Mouse (Mus musculus) midbrain, embryonic 13.5 days (tissue): ENCODE results near the gene Ikzf4. TPM values are rescaled to one million over a fixed set of nuclear protein-coding genes. Genes with fewer than 3 reads are reported as not detected.

Source experiments
- ATAC-seq: fragments of 200-750 bp; cut with Nextera tagmentation; 2 replicates; pipeline ENCODE4 v1.8.0; 2017; ENCODE audit warnings: mild to moderate bottlenecking, moderate TSS enrichment, moderate library complexity
- H3K27ac ChIP-seq: fragments of 300-500 bp; sonication (generic); 2 replicates; pipeline ENCODE4 v1.5.1; 2015; ENCODE audit warnings: inconsistent platforms, mild to moderate bottlenecking, moderate library complexity
- H3K27me3 ChIP-seq: fragments of 300-500 bp; sonication (generic); 2 replicates; pipeline ENCODE4 v1.6.1; 2015; ENCODE audit warnings: mild to moderate bottlenecking, inconsistent platforms
- H3K36me3 ChIP-seq: fragments of 300-500 bp; sonication (generic); 2 replicates; pipeline ENCODE4 v1.6.1; 2015; ENCODE audit warnings: mild to moderate bottlenecking, inconsistent platforms
- H3K4me1 ChIP-seq: fragments of 300-500 bp; sonication (generic); replicated peaks from 2 replicates; pipeline ENCODE4 v1.6.1; 2015; ENCODE audit warnings: inconsistent platforms
- H3K4me2 ChIP-seq: fragments of 300-500 bp; sonication (generic); replicated peaks from 2 replicates; pipeline ENCODE4 v1.6.1; 2015; ENCODE audit warnings: moderate library complexity, mild to moderate bottlenecking, inconsistent platforms
- H3K4me3 ChIP-seq: fragments of 300-500 bp; sonication (generic); replicated peaks from 2 replicates; pipeline ENCODE4 v1.5.1; 2015; ENCODE audit warnings: mild to moderate bottlenecking, inconsistent platforms
- H3K9ac ChIP-seq: fragments of 300-500 bp; sonication (generic); replicated peaks from 2 replicates; pipeline ENCODE4 v1.6.1; 2015; ENCODE audit warnings: mild to moderate bottlenecking, inconsistent platforms
- H3K9me3 ChIP-seq: fragments of 300-500 bp; sonication (generic); 2 replicates; pipeline ENCODE4 v1.6.1; 2016; ENCODE audit warnings: mild to moderate bottlenecking, inconsistent platforms
- WGBS: fragments of 180-500 bp; shearing (Covaris S2); methylation state at CpG from one replicate; pipeline ENCODE4 v1.1.7; 2015; 5-methylcytosine and 5-hydroxymethylcytosine counted together
- polyA plus RNA-seq: library from polyadenylated mRNA; unstranded; fragments of >200 nt; fragmentation: Nextera tagmentation; extraction: Ambion mirVana; gene quantifications from 2 replicates; pipeline ENCODE4 v1.2.1, GENCODE M21; 2015

The Ikzf4 gene
- polyA plus RNA-seq, 1 experiment from 2014 or later: 16.5 TPM

DNA sequence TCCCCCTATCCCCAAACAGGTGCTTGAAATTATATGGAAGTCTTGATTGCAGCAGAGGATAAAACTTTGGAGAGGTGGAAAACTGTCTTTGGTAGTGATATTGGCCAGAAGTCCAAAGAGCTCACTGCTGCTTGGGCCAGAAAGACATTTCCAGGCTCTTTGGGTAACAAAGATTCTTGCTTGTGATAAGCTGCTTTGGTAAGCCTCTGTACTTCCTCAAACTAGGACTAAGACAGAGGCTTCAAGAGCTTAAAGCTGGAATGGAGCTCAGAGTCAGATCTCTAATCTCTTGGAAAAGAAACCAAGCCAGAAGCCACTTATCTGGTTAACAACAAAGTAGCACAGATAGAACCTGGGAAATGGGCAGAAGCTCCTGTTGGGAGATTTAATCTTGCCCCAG lies 16.7 kb upstream of the Ikzf4 start:
- H3K9me3 ChIP-seq: no peaks in the 10 kb centered on the region
- no peak overlapping the region for H3K9ac ChIP-seq
- H3K4me1 ChIP-seq: no peaks in the 10 kb centered on the region
- no peak overlapping the region for H3K27ac ChIP-seq
- H3K4me3 ChIP-seq: no peak overlapping the region
- H3K27me3 ChIP-seq: no peaks in the 10 kb centered on the region
- ATAC-seq: no peak
- no peak overlapping the region for H3K4me2 ChIP-seq
- no peaks in the 10 kb centered on the region for H3K36me3 ChIP-seq

DNA sequence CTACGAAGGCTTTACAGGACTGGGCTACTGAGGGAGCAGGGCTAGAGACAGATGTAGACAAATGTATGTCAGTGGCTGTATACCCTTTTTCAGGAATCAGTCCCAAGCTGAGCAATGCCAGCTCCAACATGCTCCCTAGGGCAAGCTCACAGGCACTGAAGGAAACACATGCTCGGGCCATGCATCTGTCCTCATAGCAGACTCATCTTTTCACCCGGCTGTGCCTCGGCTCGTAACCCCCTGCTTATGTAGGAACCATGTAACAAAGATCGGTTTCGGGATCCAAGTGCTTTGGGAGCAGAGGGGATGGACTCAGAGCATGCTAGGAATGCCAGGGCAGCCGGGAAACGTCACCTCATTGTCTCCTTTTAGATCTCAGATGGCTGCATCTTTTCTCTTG lies 13.7 kb upstream of the Ikzf4 start:
- no peak overlapping the region for H3K9ac ChIP-seq
- H3K4me1 ChIP-seq: no peaks in the 10 kb centered on the region
- no peak for ATAC-seq
- no peaks in the 10 kb centered on the region for H3K9me3 ChIP-seq
- no peak overlapping the region for H3K27ac ChIP-seq
- H3K4me3 ChIP-seq: no peak overlapping the region
- H3K27me3 ChIP-seq: no peaks in the 10 kb centered on the region
- no peak overlapping the region for H3K4me2 ChIP-seq
- WGBS: 62% methylated on average over 9 of the region's 9 CpGs
- H3K36me3 ChIP-seq: no peaks in the 10 kb centered on the region

DNA sequence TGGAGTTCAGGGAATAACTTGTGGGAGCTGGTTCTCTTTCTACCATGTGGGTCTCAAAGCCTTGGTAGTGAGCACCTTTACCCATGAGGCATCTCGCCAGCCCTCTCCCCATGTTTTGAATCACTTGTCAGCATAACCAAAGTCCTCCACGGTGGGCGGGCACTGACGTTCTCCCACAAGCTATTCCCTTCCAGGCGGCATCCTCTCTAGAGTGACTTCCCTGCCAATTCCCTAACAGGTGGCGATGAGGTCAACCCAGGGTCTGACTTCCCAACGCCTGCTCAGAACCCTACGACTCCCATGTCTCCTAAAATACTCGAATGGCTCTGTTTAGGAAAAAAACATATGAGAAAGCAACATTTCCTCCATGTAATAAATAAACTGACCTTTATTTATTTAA lies 12.1 kb upstream of the Ikzf4 start:
- no peak for ATAC-seq
- H3K4me1 ChIP-seq: no peaks in the 10 kb centered on the region
- H3K27me3 ChIP-seq: no peaks in the 10 kb centered on the region
- H3K27ac ChIP-seq: no peak overlapping the region
- H3K4me2 ChIP-seq: no peak overlapping the region
- H3K36me3 ChIP-seq: no peaks in the 10 kb centered on the region
- WGBS: 67% methylated on average over 9 of the region's 9 CpGs
- H3K9me3 ChIP-seq: no peaks in the 10 kb centered on the region
- no peak overlapping the region for H3K9ac ChIP-seq
- H3K4me3 ChIP-seq: no peak overlapping the region

DNA sequence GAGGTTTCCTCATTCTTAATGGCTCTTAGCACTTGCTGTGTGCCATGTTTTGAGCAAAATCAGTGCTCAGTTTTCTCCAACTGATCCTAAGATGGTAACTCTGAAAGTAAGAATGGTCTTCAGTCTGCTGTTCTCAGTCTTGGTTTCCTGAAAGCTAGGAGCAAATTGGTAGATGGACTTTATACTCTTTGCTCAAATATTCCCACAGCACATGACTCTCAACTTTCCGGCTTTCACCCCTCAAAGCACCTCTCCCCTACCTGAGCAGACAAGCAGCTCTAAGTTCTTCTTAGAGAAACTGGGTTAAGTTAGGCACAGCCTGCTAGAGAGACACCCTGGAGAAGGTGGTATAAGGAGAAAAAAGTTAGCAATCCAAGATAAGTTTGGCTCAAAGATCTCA lies 10.9 kb upstream of the Ikzf4 start:
- Histone ChIP-seq H3K4me2 (no peak overlapping the region), H3K36me3 (no peaks in the 10 kb centered on the region), H3K9ac (no peak overlapping the region), H3K27me3 (no peaks in the 10 kb centered on the region), H3K4me1 (no peaks in the 10 kb centered on the region), H3K9me3 (no peaks in the 10 kb centered on the region), H3K27ac (no peak overlapping the region), H3K4me3 (no peak overlapping the region)
- WGBS: 89% methylated on average over 1 of the region's 1 CpGs
- no peak for ATAC-seq

DNA sequence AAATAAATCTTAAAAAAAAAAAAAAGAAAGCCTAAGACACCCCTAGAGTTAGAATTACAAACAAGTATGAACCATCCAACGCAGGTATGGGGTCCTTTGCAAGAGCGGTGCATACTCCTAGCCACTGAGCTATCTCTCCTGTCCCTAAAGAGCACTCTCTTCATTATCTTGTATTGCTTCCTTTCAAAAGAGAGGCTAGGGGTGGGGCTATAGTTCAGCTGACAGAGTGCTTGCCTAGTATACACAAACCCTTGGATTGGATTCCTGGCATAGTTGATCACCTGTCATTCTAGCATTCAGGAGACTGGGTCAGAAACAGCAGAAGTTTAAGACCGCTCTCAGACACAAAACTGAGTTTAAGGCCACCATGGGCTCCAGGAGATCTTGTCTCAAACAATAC lies 9.5 kb upstream of the Ikzf4 start:
- no peak overlapping the region for H3K9ac ChIP-seq
- 89% methylated on average over 3 of the region's 3 CpGs for WGBS
- no peaks in the 10 kb centered on the region for H3K36me3 ChIP-seq
- H3K4me1 ChIP-seq: no peaks in the 10 kb centered on the region
- H3K4me2 ChIP-seq: no peak overlapping the region
- no peak overlapping the region for H3K27ac ChIP-seq
- H3K9me3 ChIP-seq: no peaks in the 10 kb centered on the region
- no peak for ATAC-seq
- no peak overlapping the region for H3K4me3 ChIP-seq
- H3K27me3 ChIP-seq: no peaks in the 10 kb centered on the region

DNA sequence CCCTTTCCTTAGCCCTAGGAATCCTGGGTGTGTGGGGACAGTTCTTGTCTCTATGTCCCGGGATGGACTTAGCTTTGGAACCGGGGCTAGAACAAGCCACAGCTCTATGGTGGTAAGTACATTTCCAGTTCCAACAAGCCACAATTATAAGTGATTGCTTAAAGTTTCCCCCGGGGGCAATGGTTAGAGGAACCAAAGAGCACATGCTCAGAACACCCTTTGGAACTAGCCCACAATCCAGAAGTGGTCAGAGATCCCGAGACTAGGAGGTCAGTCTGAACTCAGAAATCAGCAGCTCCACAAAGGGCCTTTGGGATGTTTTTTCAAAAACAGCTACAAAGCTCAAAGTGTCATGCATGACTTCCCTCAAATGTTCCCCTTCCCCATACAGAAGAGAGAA lies 8.1 kb upstream of the Ikzf4 start:
- H3K4me2 ChIP-seq: no peak overlapping the region
- no peak overlapping the region for H3K4me3 ChIP-seq
- H3K9me3 ChIP-seq: no peaks in the 10 kb centered on the region
- H3K27ac ChIP-seq: no peak overlapping the region
- ATAC-seq: no peak
- no peak overlapping the region for H3K9ac ChIP-seq
- no peaks in the 10 kb centered on the region for H3K4me1 ChIP-seq
- 72% methylated on average over 4 of the region's 4 CpGs for WGBS
- H3K27me3 ChIP-seq: no peaks in the 10 kb centered on the region
- no peaks in the 10 kb centered on the region for H3K36me3 ChIP-seq

DNA sequence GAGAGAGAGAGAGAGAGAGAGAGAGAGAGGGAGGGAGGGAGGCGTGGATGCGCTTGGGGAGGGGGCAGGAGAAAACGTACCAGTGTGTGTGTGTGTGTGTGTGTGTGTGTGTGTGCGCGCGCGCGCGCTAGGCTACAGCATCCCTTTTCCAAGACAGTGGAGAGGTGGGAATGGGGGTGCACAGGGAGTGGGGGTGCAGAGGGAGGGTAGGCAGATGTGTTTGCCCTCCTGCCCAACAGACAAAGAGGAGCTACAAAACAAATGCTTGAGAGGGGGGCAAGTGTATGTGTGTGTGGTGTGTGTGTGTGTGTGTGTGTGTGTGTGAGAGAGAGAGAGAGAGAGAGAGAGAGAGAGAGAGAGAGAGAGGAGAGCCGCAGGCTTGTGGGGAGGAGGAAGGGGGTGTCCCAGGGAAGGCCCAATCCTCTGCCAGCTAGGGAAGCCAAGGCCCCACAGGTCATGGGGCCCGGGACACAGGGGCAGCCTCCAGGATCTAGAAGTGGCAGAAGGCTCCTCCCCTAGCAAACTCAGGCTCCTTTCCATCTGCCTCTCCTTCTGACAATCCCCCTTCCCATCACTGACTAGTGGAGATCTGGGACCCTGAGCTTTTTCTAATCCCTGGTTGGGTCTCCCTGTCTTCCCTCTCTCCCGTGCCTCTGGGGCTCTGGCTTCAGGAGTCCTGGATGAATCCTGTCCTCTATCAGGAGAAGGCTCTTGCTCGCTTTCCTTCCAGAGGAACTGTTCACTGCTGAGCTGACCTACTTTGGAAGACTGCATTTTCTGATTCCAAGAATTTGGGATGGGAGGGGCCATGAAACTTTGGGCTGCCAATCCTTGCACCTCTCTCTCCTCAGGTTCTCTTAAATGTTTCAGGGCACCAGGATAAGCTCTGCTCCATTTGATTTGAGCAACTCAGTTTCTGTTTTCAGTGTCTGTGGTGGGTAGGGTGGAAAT lies 623 bp upstream of the Ikzf4 start:
- H3K9me3 ChIP-seq: no peaks in the 10 kb centered on the region
- H3K9ac ChIP-seq: peak overlapping the region; percentile 64
- H3K27ac ChIP-seq: peak overlapping the region; percentile 89
- peak; percentile 85 for ATAC-seq
- peaks cover 13% of the 10 kb centered on the region for H3K36me3 ChIP-seq
- peaks cover 41% of the 10 kb centered on the region for H3K4me1 ChIP-seq
- H3K27me3 ChIP-seq: no peaks in the 10 kb centered on the region
- peak overlapping the region; percentile 68 for H3K4me2 ChIP-seq
- whole genome bisulfite sequencing: 14% methylated on average over 3 of the region's 13 CpGs
- peak overlapping the region; percentile 49 for H3K4me3 ChIP-seq

DNA sequence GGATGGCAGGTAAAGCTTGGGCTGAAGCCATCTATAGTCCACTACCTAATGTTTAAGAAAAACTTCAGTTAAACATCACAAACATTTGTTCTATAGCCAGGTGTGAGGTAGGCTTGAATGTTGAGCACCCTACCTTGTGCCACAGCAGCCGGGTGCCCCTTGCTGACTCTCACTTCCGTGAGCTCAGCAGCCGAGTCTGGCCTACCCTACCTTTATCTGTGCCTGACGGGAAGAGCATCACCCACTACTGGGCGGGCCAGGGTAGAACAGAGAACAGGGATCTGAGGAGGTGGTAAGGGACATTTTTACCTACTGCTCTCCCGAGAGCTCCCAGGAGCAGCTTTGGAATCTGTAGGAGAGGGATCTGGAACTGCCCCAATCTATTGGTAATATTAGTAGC lies 3.0 kb downstream of the Ikzf4 start:
- Histone ChIP-seq H3K4me2 (no peak overlapping the region), H3K4me3 (no peak overlapping the region), H3K4me1 (peaks cover 41% of the 10 kb centered on the region), H3K27ac (no peak overlapping the region), H3K27me3 (no peaks in the 10 kb centered on the region), H3K9me3 (no peaks in the 10 kb centered on the region), H3K9ac (no peak overlapping the region), H3K36me3 (peaks cover 43% of the 10 kb centered on the region)
- 89% methylated on average over 6 of the region's 6 CpGs for WGBS
- no peak for ATAC-seq

DNA sequence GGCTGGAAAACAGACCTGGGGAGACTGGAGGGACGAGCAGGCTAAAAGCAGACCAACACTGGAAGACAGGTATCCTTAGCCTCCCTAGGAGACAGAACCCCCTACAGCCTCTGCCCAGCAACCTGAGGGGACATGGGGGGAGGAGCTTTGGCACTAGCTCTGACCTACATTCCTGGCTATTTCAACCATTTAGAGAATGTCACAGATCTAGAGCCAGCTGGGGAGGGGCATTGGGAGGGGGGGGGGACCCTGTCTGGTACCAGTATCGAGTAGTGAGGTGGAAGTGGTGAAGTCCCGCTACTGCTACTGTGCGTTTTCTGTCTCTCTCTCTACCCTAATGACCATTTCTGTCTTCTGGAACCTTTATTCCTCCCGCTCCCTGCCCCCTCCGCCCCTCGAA lies 3.9 kb downstream of the Ikzf4 start:
- Histone ChIP-seq H3K9ac (no peak overlapping the region), H3K36me3 (peaks cover 43% of the 10 kb centered on the region), H3K4me1 (peaks cover 45% of the 10 kb centered on the region), H3K27ac (no peak overlapping the region), H3K4me3 (no peak overlapping the region), H3K27me3 (no peaks in the 10 kb centered on the region), H3K4me2 (no peak overlapping the region), H3K9me3 (no peaks in the 10 kb centered on the region)
- 87% methylated on average over 7 of the region's 7 CpGs for WGBS
- ATAC-seq: no peak

DNA sequence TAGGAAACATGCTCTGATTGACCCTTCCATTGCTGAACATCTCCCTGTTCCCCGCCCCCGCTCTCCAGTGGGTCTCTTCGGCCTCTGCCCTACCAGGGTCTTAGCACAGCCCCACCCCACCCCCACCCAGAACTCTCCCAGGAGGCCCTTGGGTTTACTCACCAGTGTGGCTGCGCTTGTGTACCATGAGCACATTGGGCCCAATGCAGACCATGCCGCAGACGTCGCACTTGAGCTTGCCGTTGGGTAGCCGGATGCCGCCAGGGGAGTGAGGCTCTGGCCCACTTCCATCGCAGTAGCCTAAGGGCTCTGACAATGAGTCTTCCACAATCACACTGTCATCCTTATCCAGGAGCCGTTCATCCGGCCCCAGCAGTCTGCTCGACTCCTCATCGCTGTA lies 4.9 kb downstream of the Ikzf4 start:
- H3K27me3 ChIP-seq: no peaks in the 10 kb centered on the region
- H3K36me3 ChIP-seq: peaks cover 51% of the 10 kb centered on the region
- H3K9me3 ChIP-seq: no peaks in the 10 kb centered on the region
- no peak overlapping the region for H3K27ac ChIP-seq
- H3K4me1 ChIP-seq: peaks cover 39% of the 10 kb centered on the region
- H3K9ac ChIP-seq: no peak overlapping the region
- no peak for ATAC-seq
- H3K4me3 ChIP-seq: no peak overlapping the region
- no peak overlapping the region for H3K4me2 ChIP-seq
- WGBS: 94% methylated on average over 15 of the region's 15 CpGs

DNA sequence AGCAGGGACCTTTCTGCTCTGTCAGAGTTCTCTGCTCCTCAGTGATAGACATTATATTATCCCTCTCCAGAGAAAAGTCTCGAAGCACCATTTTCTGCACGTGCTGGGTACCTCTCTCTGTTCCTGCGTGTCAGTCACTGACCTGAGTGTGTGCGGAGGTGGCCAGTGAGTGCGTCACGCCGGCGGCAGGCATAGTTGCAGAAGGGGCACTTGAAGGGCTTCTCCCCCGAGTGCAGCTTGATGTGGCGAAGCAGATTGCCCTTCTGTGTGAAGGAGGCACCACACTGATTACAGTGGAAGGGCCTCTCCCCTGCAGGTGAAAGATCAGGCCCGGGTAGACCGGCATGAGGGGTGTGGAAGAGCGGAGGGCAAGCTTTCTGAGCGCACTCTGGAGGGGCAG lies 5.8 kb downstream of the Ikzf4 start:
- H3K9ac ChIP-seq: no peak overlapping the region
- ATAC-seq: no peak
- WGBS: 93% methylated on average over 14 of the region's 14 CpGs
- H3K36me3 ChIP-seq: peaks cover 60% of the 10 kb centered on the region
- peaks cover 35% of the 10 kb centered on the region for H3K4me1 ChIP-seq
- no peaks in the 10 kb centered on the region for H3K9me3 ChIP-seq
- no peak overlapping the region for H3K4me3 ChIP-seq
- no peak overlapping the region for H3K27ac ChIP-seq
- no peak overlapping the region for H3K4me2 ChIP-seq
- H3K27me3 ChIP-seq: no peaks in the 10 kb centered on the region

DNA sequence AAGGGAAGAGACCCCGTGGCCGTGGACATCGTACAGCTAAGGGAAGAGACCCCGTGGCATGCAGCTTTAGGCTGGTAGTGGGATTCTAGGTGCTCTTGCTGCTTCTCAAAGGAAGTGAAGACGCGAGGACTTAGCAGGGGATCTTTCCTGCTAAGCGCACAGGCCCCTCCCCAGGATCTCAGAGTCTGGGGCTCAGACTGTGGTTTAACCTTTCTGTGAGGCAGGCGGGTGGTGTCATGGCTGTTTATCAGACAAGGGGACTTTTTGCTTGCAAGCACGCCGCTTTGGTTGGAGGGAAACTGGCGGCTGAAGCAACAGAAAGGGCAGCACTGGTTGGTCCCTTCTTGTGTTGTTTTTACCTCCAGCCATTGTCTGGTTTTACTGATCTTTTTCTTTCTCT lies 8.8 kb downstream of the Ikzf4 start:
- H3K27ac ChIP-seq: no peak overlapping the region
- H3K4me1 ChIP-seq: peaks cover 10% of the 10 kb centered on the region; the same call in 1 of the 2 replicates
- WGBS: 5% methylated on average over 11 of the region's 11 CpGs
- 0 out of 2 replicates have a peak, but pooled peaks have one; percentile 21 for ATAC-seq
- H3K9ac ChIP-seq: peak overlapping the region; percentile 17; the same call in 1 of the 2 replicates
- H3K27me3 ChIP-seq: no peaks in the 10 kb centered on the region; the same call in 1 of the 2 replicates
- H3K9me3 ChIP-seq: no peaks in the 10 kb centered on the region
- peaks cover 78% of the 10 kb centered on the region for H3K36me3 ChIP-seq
- H3K4me2 ChIP-seq: peak overlapping the region; percentile 21
- no peak overlapping the region for H3K4me3 ChIP-seq

DNA sequence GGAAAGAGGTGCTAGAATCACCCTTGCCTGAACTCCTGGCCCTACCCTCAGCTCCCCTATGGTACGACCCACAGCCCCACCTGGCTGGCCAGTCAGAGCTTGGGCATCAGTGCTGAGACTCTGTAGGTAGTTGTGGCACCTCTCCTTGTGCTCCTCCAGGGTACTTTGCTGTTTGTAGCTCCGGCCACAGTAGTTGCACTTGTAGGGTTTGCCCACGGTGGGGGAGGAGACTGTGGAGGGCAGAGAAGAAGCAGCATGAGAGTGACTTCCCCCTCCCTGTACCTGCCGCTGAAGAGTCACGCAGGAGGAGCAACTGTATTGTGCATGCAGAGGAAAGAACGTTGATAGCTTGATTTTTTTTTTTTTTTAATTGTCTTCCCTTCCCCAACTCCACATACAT lies 9.2 kb downstream of the Ikzf4 start:
- WGBS: 58% methylated on average over 6 of the region's 6 CpGs
- Histone ChIP-seq H3K9ac (no peak overlapping the region), H3K4me3 (no peak overlapping the region), H3K36me3 (peaks cover 74% of the 10 kb centered on the region), H3K27ac (no peak overlapping the region), H3K27me3 (no peaks in the 10 kb centered on the region; the same call in 1 of the 2 replicates), H3K4me1 (peaks cover 10% of the 10 kb centered on the region; the same call in 1 of the 2 replicates), H3K9me3 (no peaks in the 10 kb centered on the region), H3K4me2 (no peak overlapping the region)
- no peak for ATAC-seq
